Mouse (Mus musculus) kidney, adult 9 months (tissue): ENCODE measurements around the gene Gpr179.

Experiments
- DNase-seq: peaks from one replicate; pipeline ENCODE4 v3.0.0; 2022

Gpr179 gene

GRCm38 (mm10) chr11:97285852-97286775 is 65.8 kb downstream of the Gpr179 start:
- peak; percentile 26 for DNase-seq

GRCm38 (mm10) chr11:97284854-97285253 is 67.0 kb downstream of the Gpr179 start:
- DNase-seq, result no peak

GRCm38 (mm10) chr11:97282179-97282578 is 69.7 kb downstream of the Gpr179 start:
- no peak for DNase-seq
